Mouse (Mus musculus) embryo, embryonic 10 days (tissue): ENCODE results near the gene Txndc11.

Source experiments
- DNase-seq: peaks from one replicate; pipeline ENCODE4 v3.0.0-alpha.2; 2015; ENCODE audit warnings: low spot score

Txndc11 gene

GRCm38 (mm10) chr16:11064742-11065141 lies 69.7 kb downstream of the Txndc11 start:
- DNase-seq, result no peak

- no peak for DNase-seq
These were observed 70.1 kb downstream of the Txndc11 start for GRCm38 (mm10) chr16:11064341-11064740.

GRCm38 (mm10) chr16:11062794-11063721 lies 71.4 kb downstream of the Txndc11 start:
- peak; percentile 29 for DNase-seq

GRCm38 (mm10) chr16:11060645-11061044 lies 73.8 kb downstream of the Txndc11 start, which contains the start of gene Snn:
Snn (plus strand) TSS chr16:11060945.
- no peak for DNase-seq

GRCm38 (mm10) chr16:11055916-11056315 lies 78.5 kb downstream of the Txndc11 start:
- DNase-seq, result no peak

- DNase-seq, result no peak
These were observed 79.6 kb downstream of the Txndc11 start for GRCm38 (mm10) chr16:11054871-11055270.

- no peak for DNase-seq
These were observed 80.0 kb downstream of the Txndc11 start for GRCm38 (mm10) chr16:11054409-11054808.

GRCm38 (mm10) chr16:11051134-11051533 lies 83.3 kb downstream of the Txndc11 start:
- no peak for DNase-seq

- no peak for DNase-seq
These were observed 84.2 kb downstream of the Txndc11 start for GRCm38 (mm10) chr16:11050226-11050625.

- no peak for DNase-seq
These were observed 87.3 kb downstream of the Txndc11 start for GRCm38 (mm10) chr16:11047130-11047529.

GRCm38 (mm10) chr16:11046437-11046836 lies 88.0 kb downstream of the Txndc11 start:
- no peak for DNase-seq

GRCm38 (mm10) chr16:11043239-11043638 lies 91.2 kb downstream of the Txndc11 start:
- DNase-seq, result no peak

GRCm38 (mm10) chr16:11040603-11041002 lies 93.8 kb downstream of the Txndc11 start:
- DNase-seq, result no peak

- peak; percentile 88 for DNase-seq
These were observed 98.5 kb downstream of the Txndc11 start for GRCm38 (mm10) chr16:11035790-11036431.

- DNase-seq, result no peak
These were observed 99.2 kb downstream of the Txndc11 start for GRCm38 (mm10) chr16:11035273-11035672.

GRCm38 (mm10) chr16:11034193-11034803 lies 100.2 kb downstream of the Txndc11 start:
- DNase-seq, result peak; percentile 90

- no peak for DNase-seq
These were observed 103.1 kb downstream of the Txndc11 start for GRCm38 (mm10) chr16:11031320-11031719.

- no peak for DNase-seq
These were observed 103.6 kb downstream of the Txndc11 start for GRCm38 (mm10) chr16:11030844-11031243.

- no peak for DNase-seq
These were observed 106.2 kb downstream of the Txndc11 start for GRCm38 (mm10) chr16:11028206-11028605.
